Mouse (Mus musculus) lung, postnatal 0 days (tissue): ENCODE results near the gene Gapdh. TPM values are rescaled to one million over a fixed set of nuclear protein-coding genes. Genes with fewer than 3 reads are reported as not detected.
"Not testable (repeated sequence)": the region's sequence is repeated elsewhere in the genome, so short reads cannot be mapped to it uniquely, and the experiment has no call there.

Experiments used
- ATAC-seq: fragments of 200-750 bp; cut with Nextera tagmentation; 2 replicates; pipeline ENCODE4 v1.8.0; 2017; ENCODE audit warnings: moderate library complexity
- DNase-seq: peaks from one replicate; pipeline ENCODE4 v3.0.0-alpha.2; 2016; ENCODE audit warnings: low spot score
- H3K27ac ChIP-seq: fragments of 300-500 bp; sonication (generic); 2 replicates; pipeline ENCODE4 v1.5.1; 2014; ENCODE audit warnings: antibody characterized with exemption, mild to moderate bottlenecking, low read length, mixed read lengths
- H3K27me3 ChIP-seq: fragments of 300-500 bp; sonication (generic); replicated peaks from 2 replicates; pipeline ENCODE4 v1.6.1; 2014; ENCODE audit warnings: low read length, mixed read lengths; ENCODE audit not compliant: insufficient read depth
- H3K36me3 ChIP-seq: fragments of 300-500 bp; sonication (generic); 2 replicates; pipeline ENCODE4 v1.6.1; 2014; ENCODE audit warnings: low read length, mixed read lengths; ENCODE audit not compliant: insufficient read depth
- H3K4me1 ChIP-seq: fragments of 300-500 bp; sonication (generic); 2 replicates; pipeline ENCODE4 v1.6.1; 2014; ENCODE audit warnings: antibody characterized with exemption, low read depth, low read length, mixed read lengths; ENCODE audit not compliant: insufficient read depth
- H3K4me2 ChIP-seq: fragments of 300-500 bp; sonication (generic); replicated peaks from 2 replicates; pipeline ENCODE4 v1.6.1; 2014; ENCODE audit warnings: low read depth, mild to moderate bottlenecking, low read length, moderate library complexity, mixed read lengths
- H3K4me3 ChIP-seq: fragments of 300-500 bp; sonication (generic); 2 replicates; pipeline ENCODE4 v1.5.1; 2014; ENCODE audit warnings: low read depth, low read length
- H3K9ac ChIP-seq: fragments of 300-500 bp; sonication (generic); replicated peaks from 2 replicates; pipeline ENCODE4 v1.6.1; 2014; ENCODE audit warnings: low read depth, mild to moderate bottlenecking
- H3K9me3 ChIP-seq: fragments of 300-500 bp; sonication (generic); 2 replicates; pipeline ENCODE4 v1.6.1; 2016; ENCODE audit warnings: low read length, mixed read lengths
- CTCF ChIP-seq: IDR thresholded peaks from 2 replicates; pipeline ENCODE4 v1.5.1; 2016; ENCODE audit warnings: antibody characterized with exemption, mild to moderate bottlenecking
- EP300 ChIP-seq: IDR thresholded peaks from 2 replicates; pipeline ENCODE4 v1.6.1; 2016; ENCODE audit warnings: antibody characterized with exemption, mild to moderate bottlenecking, control low read depth
- WGBS: fragments of 180-500 bp; shearing (Covaris S2); extraction: QIAGEN DNeasy Blood & Tissue Kit; methylation state at CpG from one replicate; pipeline ENCODE4 v1.1.7; 2014; 5-methylcytosine and 5-hydroxymethylcytosine counted together
- polyA plus RNA-seq: library from polyadenylated mRNA; unstranded; fragments of >200 nt; fragmentation: Nextera tagmentation; extraction: Ambion mirVana; gene quantifications from 2 replicates; pipeline ENCODE4 v1.2.1, GENCODE M21; 2015

Gene Gapdh
- polyA plus RNA-seq, 1 experiment from 2014 or later: 429 TPM

- Histone ChIP-seq H3K27ac (peak overlapping the region; percentile 78), H3K9ac (peak overlapping the region; percentile 62), H3K9me3 (no peaks in the 10 kb centered on the region), H3K4me1 (peaks cover 7% of the 10 kb centered on the region; the same call in 1 of the 2 replicates), H3K4me3 (peak overlapping the region; percentile 73), H3K36me3 (0 out of 2 replicates have a peak, but pooled peaks cover 7% of the 10 kb centered on the region), H3K4me2 (peak overlapping the region; percentile 97), H3K27me3 (no peaks in the 10 kb centered on the region)
- TF ChIP-seq EP300: peak; percentile 54; the same call in 1 of the 2 replicates
- TF ChIP-seq CTCF: no peak
- 0% methylated on average over 39 of the region's 39 CpGs for WGBS
- DNase-seq (peak; percentile 91), ATAC-seq (peak; percentile 17)
Measured at GRCm38 (mm10) chr6:125164672-125165327, 1.5 kb downstream of the Gapdh start.

- Histone ChIP-seq H3K4me2 (peak overlapping the region; percentile 97), H3K4me3 (peak overlapping the region; percentile 73), H3K36me3 (0 out of 2 replicates have a peak, but pooled peaks cover 7% of the 10 kb centered on the region), H3K9me3 (no peaks in the 10 kb centered on the region), H3K27ac (peak overlapping the region; percentile 78), H3K4me1 (peaks cover 7% of the 10 kb centered on the region; the same call in 1 of the 2 replicates), H3K27me3 (no peaks in the 10 kb centered on the region), H3K9ac (0 out of 2 replicates have a peak overlapping the region, but pooled peaks have one; percentile 0)
- ATAC-seq: no peak
- TF ChIP-seq EP300 (no peak), CTCF (no peak)
- no peak for DNase-seq
- WGBS: 9% methylated on average over 20 of the region's 20 CpGs
Measured at GRCm38 (mm10) chr6:125163801-125164657, 2.2 kb downstream of the Gapdh start.

- H3K4me1 ChIP-seq, ATAC-seq, DNase-seq, H3K9me3 ChIP-seq, H3K4me2 ChIP-seq, H3K9ac ChIP-seq, H3K27ac ChIP-seq, H3K36me3 ChIP-seq, H3K27me3 ChIP-seq, H3K4me3 ChIP-seq: not testable (repeated sequence)
- WGBS: 53% methylated on average over 8 of the region's 16 CpGs
Measured at GRCm38 (mm10) chr6:125162615-125163305, 3.5 kb downstream of the Gapdh start.

GRCm38 (mm10) chr6:125161971-125162370 lies 4.3 kb downstream of the Gapdh start:
- not testable (repeated sequence) for H3K4me2 ChIP-seq, H3K27me3 ChIP-seq, H3K4me3 ChIP-seq, H3K27ac ChIP-seq, H3K9ac ChIP-seq, H3K9me3 ChIP-seq, ATAC-seq, H3K36me3 ChIP-seq, H3K4me1 ChIP-seq
- TF ChIP-seq CTCF: peak; percentile 72
- peak; percentile 82 for DNase-seq
- 7% methylated on average over 3 of the region's 5 CpGs for WGBS

- Histone ChIP-seq H3K36me3 (0 out of 2 replicates have a peak, but pooled peaks cover 7% of the 10 kb centered on the region), H3K27me3 (no peaks in the 10 kb centered on the region), H3K4me1 (peaks cover 7% of the 10 kb centered on the region; the same call in 1 of the 2 replicates), H3K4me3 (no peak overlapping the region), H3K27ac (0 out of 2 replicates have a peak overlapping the region, but pooled peaks have one; percentile 38), H3K4me2 (no peak overlapping the region), H3K9me3 (no peaks in the 10 kb centered on the region), H3K9ac (no peak overlapping the region)
- ATAC-seq (peak; percentile 18; the same call in 1 of the 2 replicates), DNase-seq (peak; percentile 74)
- TF ChIP-seq CTCF (no peak), EP300 (peak; percentile 20)
- WGBS: 24% methylated on average over 22 of the region's 22 CpGs
Measured at GRCm38 (mm10) chr6:125160854-125161760, 5.2 kb downstream of the Gapdh start.
